Mouse (Mus musculus): ENCODE results near the gene Nelfe. TPM values are rescaled to one million over a fixed set of nuclear protein-coding genes. Genes with fewer than 3 reads are reported as not detected.

The Nelfe gene
- polyA plus RNA-seq, 1 experiment from 2014 or later, result 79.8 TPM

DNA sequence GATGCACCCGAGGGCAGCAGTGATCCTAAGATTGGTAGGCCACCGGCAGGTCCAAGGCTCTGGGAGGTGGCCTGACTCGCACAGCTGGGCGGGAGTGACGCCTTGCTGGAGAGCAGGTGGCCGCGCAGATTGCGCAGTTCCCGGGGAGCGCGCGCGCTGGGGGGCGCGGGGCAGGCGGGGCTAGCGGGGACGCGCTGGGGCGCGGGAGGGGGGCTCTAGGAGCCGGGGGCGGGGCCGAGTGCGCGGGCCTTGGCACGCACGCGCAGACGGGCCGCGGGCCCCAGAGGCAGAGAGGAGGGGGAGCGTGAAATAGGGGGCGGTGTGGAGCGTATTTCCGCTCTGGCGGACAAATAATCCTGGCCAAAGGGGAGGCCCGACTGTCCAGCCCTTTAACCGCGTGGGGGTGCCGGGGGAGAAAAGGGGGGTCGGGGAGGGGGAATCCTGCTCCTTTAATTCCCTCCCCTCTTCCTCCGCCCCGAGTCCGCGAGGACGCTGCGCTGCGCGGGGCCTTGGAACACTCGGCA is 43.9 kb downstream of the Nelfe start:
- Histone ChIP-seq H3K9me3 (replicated peaks; ENCODE audit: control insufficient read depth, low read length, poor library complexity, severe bottlenecking) (no peaks in the 10 kb centered on the region), H3K27ac (ENCODE audit: low read length) (peak overlapping the region; percentile 95), H3K27me3 (ENCODE audit: control insufficient read depth, insufficient read depth, low read depth, low read length) (no peaks in the 10 kb centered on the region), H3K4me1 (ENCODE audit: control insufficient read depth, insufficient read depth, low read length) (peaks cover 32% of the 10 kb centered on the region), H3K4me3 (ENCODE audit: low read depth, low read length) (peak overlapping the region; percentile 81), H3K4me2 (ENCODE audit: low read length) (peak overlapping the region; percentile 93), H3K36me3 (ENCODE audit: control insufficient read depth, insufficient read depth, low read length) (peaks cover 4% of the 10 kb centered on the region; the same call in 1 of the 2 replicates), H3K9ac (ENCODE audit: low read depth, low read length) (peak overlapping the region; percentile 96)
- ATAC-seq, result peak; percentile 89
- 0% methylated on average over 40 of the region's 51 CpGs for WGBS

DNA sequence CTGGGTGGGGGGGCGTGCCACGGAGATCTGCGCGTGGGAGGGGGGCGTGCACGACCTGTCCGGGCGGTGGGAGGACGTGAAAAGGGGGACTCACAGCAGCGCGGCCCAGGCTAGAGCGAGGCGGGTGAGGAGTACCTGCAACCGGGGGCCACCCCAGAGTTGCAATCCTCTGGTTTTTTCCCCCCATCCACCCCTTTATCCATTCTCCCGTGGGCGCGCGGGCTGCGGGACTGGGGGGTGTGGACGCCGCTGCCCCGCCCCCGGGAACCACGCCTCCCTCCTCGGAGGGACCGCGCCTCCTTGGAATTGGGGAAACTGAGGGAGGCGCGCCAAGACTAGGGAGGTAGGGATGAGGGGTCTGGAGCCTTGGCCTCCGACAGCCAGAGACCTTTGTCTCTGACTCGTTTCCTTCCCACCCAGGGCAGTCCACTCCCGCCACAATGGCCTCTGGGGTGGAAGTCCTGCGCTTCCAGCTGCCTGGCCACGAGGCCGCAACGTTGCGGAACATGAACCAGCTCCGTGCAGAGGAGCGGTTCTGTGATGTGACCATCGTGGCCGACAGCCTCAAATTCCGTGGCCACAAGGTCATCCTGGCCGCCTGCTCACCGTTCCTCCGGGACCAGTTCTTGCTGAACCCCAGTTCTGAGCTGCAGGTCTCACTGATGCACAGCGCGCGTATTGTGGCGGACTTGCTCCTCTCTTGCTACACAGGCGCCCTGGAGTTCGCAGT is 44.8 kb downstream of the Nelfe start:
- peak overlapping the region; percentile 81 for H3K4me3 ChIP-seq (ENCODE audit: low read depth, low read length)
- H3K27me3 ChIP-seq (ENCODE audit: control insufficient read depth, insufficient read depth, low read depth, low read length), result no peaks in the 10 kb centered on the region
- peaks cover 4% of the 10 kb centered on the region; the same call in 1 of the 2 replicates for H3K36me3 ChIP-seq (ENCODE audit: control insufficient read depth, insufficient read depth, low read length)
- peak overlapping the region; percentile 95 for H3K27ac ChIP-seq (ENCODE audit: low read length)
- H3K4me2 ChIP-seq (ENCODE audit: low read length), result peak overlapping the region; percentile 93
- ATAC-seq, result peak; percentile 44
- peak overlapping the region; percentile 96 for H3K9ac ChIP-seq (ENCODE audit: low read depth, low read length)
- peaks cover 34% of the 10 kb centered on the region for H3K4me1 ChIP-seq (ENCODE audit: control insufficient read depth, insufficient read depth, low read length)
- WGBS, result 4% methylated on average over 42 of the region's 51 CpGs
- no peaks in the 10 kb centered on the region for H3K9me3 ChIP-seq (replicated peaks; ENCODE audit: control insufficient read depth, low read length, poor library complexity, severe bottlenecking)

DNA sequence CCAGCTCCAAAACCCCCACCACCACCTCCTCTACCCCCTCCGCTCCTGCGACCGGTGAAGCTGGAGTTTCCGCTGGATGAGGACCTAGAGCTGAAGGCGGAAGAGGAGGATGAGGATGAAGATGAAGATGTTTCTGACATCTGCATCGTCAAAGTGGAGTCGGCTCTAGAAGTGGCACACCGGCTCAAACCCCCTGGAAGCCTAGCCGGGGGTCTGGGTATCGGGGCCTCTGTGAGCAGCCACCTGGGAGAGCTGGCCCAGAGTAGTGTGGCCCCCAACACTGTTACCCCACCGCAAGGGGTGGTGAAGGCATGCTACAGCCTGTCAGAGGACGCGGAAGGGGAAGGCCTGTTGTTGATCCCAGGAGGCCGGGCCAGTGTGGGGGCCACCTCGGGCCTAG is 45.5 kb downstream of the Nelfe start:
- Histone ChIP-seq H3K4me3 (ENCODE audit: low read depth, low read length) (peak overlapping the region; percentile 81), H3K27ac (ENCODE audit: low read length) (peak overlapping the region; percentile 95), H3K4me1 (ENCODE audit: control insufficient read depth, insufficient read depth, low read length) (peaks cover 40% of the 10 kb centered on the region), H3K4me2 (ENCODE audit: low read length) (peak overlapping the region; percentile 93), H3K9ac (ENCODE audit: low read depth, low read length) (peak overlapping the region; percentile 96), H3K36me3 (ENCODE audit: control insufficient read depth, insufficient read depth, low read length) (peaks cover 4% of the 10 kb centered on the region; the same call in 1 of the 2 replicates), H3K27me3 (ENCODE audit: control insufficient read depth, insufficient read depth, low read depth, low read length) (no peaks in the 10 kb centered on the region), H3K9me3 (replicated peaks; ENCODE audit: control insufficient read depth, low read length, poor library complexity, severe bottlenecking) (no peaks in the 10 kb centered on the region)
- WGBS, result 86% methylated on average over 15 of the region's 15 CpGs
- no peak for ATAC-seq

- H3K27ac ChIP-seq (ENCODE audit: low read length), result peak overlapping the region; percentile 2; the same call in 1 of the 2 replicates
- 85% methylated on average over 17 of the region's 17 CpGs for WGBS
- no peak overlapping the region for H3K9ac ChIP-seq (ENCODE audit: low read depth, low read length)
- peak overlapping the region; percentile 81; the same call in 1 of the 2 replicates for H3K4me3 ChIP-seq (ENCODE audit: low read depth, low read length)
- H3K4me1 ChIP-seq (ENCODE audit: control insufficient read depth, insufficient read depth, low read length), result peaks cover 42% of the 10 kb centered on the region
- H3K4me2 ChIP-seq (ENCODE audit: low read length), result peak overlapping the region; percentile 93
- H3K27me3 ChIP-seq (ENCODE audit: control insufficient read depth, insufficient read depth, low read depth, low read length), result no peaks in the 10 kb centered on the region
- no peaks in the 10 kb centered on the region for H3K9me3 ChIP-seq (replicated peaks; ENCODE audit: control insufficient read depth, low read length, poor library complexity, severe bottlenecking)
- peaks cover 4% of the 10 kb centered on the region for H3K36me3 ChIP-seq (ENCODE audit: control insufficient read depth, insufficient read depth, low read length)
- ATAC-seq, result no peak
Observed at GRCm38 (mm10) chr17:34896366-34896765, 46.2 kb downstream of the Nelfe start.

DNA sequence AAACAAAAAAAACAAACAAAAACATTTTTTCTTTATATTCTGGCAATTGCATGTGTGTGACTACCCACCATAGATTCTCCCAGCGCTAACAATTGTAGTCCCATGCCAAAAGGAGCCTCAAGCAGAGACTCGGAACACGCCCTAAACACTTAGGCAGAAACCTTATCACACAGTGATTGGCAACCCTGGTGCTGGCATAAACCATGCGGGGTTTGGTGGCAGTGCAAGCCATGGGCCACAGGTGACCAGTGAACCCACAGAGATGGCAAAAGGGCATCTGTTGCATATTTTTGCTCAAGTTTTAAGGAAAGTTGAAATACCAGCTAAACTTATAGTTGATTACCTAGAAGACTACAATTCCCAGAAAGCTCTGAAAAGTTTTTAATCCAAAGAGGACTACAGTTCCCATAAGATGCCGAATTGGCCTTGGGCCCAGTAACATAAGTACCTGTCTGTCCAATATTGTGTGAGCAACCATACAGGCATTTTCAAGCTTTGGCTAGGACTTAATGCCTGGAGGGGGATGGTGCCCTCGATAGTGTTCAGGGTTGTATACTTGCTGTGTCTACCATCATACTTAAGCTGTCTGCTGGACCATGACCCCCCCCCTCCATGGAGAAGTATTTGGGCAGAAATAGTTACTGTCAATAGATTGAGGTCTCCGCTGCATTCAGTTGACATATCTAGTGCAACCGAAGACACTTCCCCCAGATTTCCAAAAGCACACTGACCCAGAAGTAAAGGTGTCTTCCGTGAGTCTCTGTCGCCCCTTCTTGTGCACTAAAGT is 47.4 kb downstream of the Nelfe start:
- ATAC-seq, result no peak
- H3K4me3 ChIP-seq (ENCODE audit: low read depth, low read length), result peak overlapping the region; percentile 93
- WGBS, result 18% methylated on average over 10 of the region's 10 CpGs
- peaks cover 4% of the 10 kb centered on the region for H3K36me3 ChIP-seq (ENCODE audit: control insufficient read depth, insufficient read depth, low read length)
- H3K9me3 ChIP-seq (replicated peaks; ENCODE audit: control insufficient read depth, low read length, poor library complexity, severe bottlenecking), result no peaks in the 10 kb centered on the region
- H3K4me1 ChIP-seq (ENCODE audit: control insufficient read depth, insufficient read depth, low read length), result peaks cover 42% of the 10 kb centered on the region
- peak overlapping the region; percentile 97 for H3K27ac ChIP-seq (ENCODE audit: low read length)
- peak overlapping the region; percentile 93 for H3K4me2 ChIP-seq (ENCODE audit: low read length)
- no peaks in the 10 kb centered on the region for H3K27me3 ChIP-seq (ENCODE audit: control insufficient read depth, insufficient read depth, low read depth, low read length)
- peak overlapping the region; percentile 95 for H3K9ac ChIP-seq (ENCODE audit: low read depth, low read length)

DNA sequence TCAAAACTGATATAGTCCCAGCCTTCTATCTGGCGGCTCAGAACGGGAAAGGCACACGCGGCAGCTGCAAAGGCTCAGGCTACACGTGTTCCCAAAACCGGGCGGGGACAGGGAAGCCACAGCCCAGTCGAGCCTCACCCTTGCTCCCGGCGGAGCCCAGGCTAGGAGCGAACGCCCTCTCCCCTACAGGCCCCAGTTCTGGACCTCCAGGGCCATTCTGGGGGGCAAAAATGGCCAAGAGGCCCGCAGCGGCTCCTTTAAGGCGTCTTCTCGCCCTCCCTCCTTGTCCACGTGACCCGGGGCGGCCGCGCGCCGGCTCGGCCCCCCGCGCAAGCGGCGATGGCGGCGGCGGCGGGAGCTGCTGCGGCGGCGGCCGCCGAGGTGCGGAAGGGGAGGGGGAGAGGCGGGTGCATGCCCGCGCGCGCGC is 48.0 kb downstream of the Nelfe start, which contains the start of the genes C2 and Ehmt2:
C2 (minus strand) TSS at position 106 of the 427 bp plus-strand sequence.
Ehmt2 (plus strand) TSS at position 310 of the 427 bp plus-strand sequence.
- H3K9ac ChIP-seq (ENCODE audit: low read depth, low read length), result peak within 1 kb of the TSS; percentile 95
- peaks cover 42% of the 10 kb centered on the region for H3K4me1 ChIP-seq (ENCODE audit: control insufficient read depth, insufficient read depth, low read length)
- H3K4me3 ChIP-seq (ENCODE audit: low read depth, low read length), result peak within 1 kb of the TSS; percentile 93
- WGBS, result under 1% methylated on average over 37 of the region's 44 CpGs
- ATAC-seq, result peak; percentile 8
- H3K36me3 ChIP-seq (ENCODE audit: control insufficient read depth, insufficient read depth, low read length), result peaks cover 5% of the 10 kb centered on the region
- no peaks in the 10 kb centered on the region for H3K9me3 ChIP-seq (replicated peaks; ENCODE audit: control insufficient read depth, low read length, poor library complexity, severe bottlenecking)
- H3K27me3 ChIP-seq (ENCODE audit: control insufficient read depth, insufficient read depth, low read depth, low read length), result no peaks in the 10 kb centered on the region
- peak within 1 kb of the TSS; percentile 93 for H3K4me2 ChIP-seq (ENCODE audit: low read length)
- H3K27ac ChIP-seq (ENCODE audit: low read length), result peak within 1 kb of the TSS; percentile 97

DNA sequence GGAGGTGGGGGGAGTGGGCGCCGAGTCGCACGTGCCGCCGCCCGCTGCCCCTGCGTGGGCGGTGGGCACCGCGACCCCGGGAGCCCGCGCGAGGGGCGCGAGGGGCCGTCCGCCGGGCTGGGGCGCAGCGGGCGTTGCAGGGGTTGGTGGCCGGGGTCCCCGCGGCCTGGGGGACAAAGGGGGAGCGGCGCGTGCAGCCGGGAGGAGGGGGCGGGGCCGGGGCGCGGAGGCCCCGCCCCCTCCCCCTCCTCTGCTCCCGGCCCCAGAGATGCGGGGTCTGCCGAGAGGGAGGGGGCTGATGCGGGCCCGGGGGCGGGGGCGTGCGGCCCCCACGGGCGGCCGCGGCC is 48.5 kb downstream of the Nelfe start:
- 2% methylated on average over 12 of the region's 47 CpGs for WGBS
- H3K4me1 ChIP-seq (ENCODE audit: control insufficient read depth, insufficient read depth, low read length), result peaks cover 38% of the 10 kb centered on the region
- H3K4me2 ChIP-seq (ENCODE audit: low read length), result peak overlapping the region; percentile 93
- no peak for ATAC-seq
- no peaks in the 10 kb centered on the region for H3K9me3 ChIP-seq (replicated peaks; ENCODE audit: control insufficient read depth, low read length, poor library complexity, severe bottlenecking)
- H3K4me3 ChIP-seq (ENCODE audit: low read depth, low read length), result peak overlapping the region; percentile 93
- H3K27ac ChIP-seq (ENCODE audit: low read length), result peak overlapping the region; percentile 97
- peak overlapping the region; percentile 95 for H3K9ac ChIP-seq (ENCODE audit: low read depth, low read length)
- H3K27me3 ChIP-seq (ENCODE audit: control insufficient read depth, insufficient read depth, low read depth, low read length), result no peaks in the 10 kb centered on the region
- peaks cover 9% of the 10 kb centered on the region for H3K36me3 ChIP-seq (ENCODE audit: control insufficient read depth, insufficient read depth, low read length)

DNA sequence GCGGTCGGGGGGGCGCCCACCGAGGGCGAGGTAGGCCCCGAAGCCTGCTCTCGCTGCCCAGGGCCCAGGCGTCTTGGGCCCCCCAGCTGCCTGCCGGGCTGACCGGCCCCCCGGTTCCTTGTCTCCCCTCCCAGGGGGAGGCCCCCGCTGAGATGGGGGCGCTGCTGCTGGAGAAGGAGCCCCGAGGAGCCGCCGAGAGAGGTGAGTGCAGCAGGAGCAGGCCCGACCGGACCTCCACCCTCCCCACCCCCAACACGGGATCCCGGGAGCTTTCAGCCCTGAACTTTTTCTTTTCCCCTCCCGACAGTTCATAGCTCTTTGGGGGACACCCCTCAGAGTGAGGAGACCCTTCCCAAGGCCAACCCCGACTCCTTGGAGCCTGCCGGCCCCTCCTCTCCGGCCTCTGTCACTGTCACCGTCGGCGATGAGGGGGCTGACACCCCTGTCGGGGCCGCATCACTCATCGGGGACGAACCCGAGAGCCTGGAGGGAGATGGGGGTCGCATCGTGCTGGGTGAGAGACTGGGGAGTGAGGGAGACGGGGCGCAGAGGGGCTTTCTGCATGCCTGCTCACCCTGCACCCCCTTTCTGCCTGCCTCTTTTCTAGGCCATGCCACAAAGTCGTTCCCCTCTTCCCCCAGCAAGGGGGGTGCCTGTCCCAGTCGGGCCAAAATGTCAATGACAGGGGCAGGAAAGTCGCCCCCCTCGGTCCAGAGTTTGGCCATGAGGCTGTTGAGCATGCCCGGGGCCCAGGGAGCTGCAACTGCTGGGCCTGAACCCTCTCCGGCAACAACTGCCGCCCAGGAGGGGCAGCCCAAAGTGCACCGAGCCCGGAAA is 49.1 kb downstream of the Nelfe start:
- under 1% methylated on average over 34 of the region's 45 CpGs for WGBS
- Histone ChIP-seq H3K27me3 (ENCODE audit: control insufficient read depth, insufficient read depth, low read depth, low read length) (no peaks in the 10 kb centered on the region), H3K9ac (ENCODE audit: low read depth, low read length) (peak overlapping the region; percentile 95), H3K4me2 (ENCODE audit: low read length) (peak overlapping the region; percentile 93), H3K4me1 (ENCODE audit: control insufficient read depth, insufficient read depth, low read length) (peaks cover 37% of the 10 kb centered on the region), H3K9me3 (replicated peaks; ENCODE audit: control insufficient read depth, low read length, poor library complexity, severe bottlenecking) (no peaks in the 10 kb centered on the region), H3K36me3 (ENCODE audit: control insufficient read depth, insufficient read depth, low read length) (peaks cover 11% of the 10 kb centered on the region), H3K27ac (ENCODE audit: low read length) (peak overlapping the region; percentile 97), H3K4me3 (ENCODE audit: low read depth, low read length) (peak overlapping the region; percentile 93)
- 0 out of 2 replicates have a peak, but pooled peaks have one; percentile 2 for ATAC-seq

All from midbrain, embryonic 16.5 days (tissue).